Mouse (Mus musculus) embryonic fibroblast, embryonic 13.5 days (primary cell): ENCODE results near the gene Plekho1.

Experiments
- CTCF ChIP-seq: IDR thresholded peaks from 2 replicates; pipeline ENCODE4 v1.5.1; 2011; ENCODE audit warnings: mild to moderate bottlenecking, control low read depth, low read length, moderate library complexity, borderline replicate concordance; ENCODE audit not compliant: insufficient read depth
- POLR2A ChIP-seq: IDR thresholded peaks from 2 replicates; pipeline ENCODE4 v1.6.1; 2011; ENCODE audit warnings: low read depth, mild to moderate bottlenecking, control low read depth, low read length, moderate library complexity

- TF ChIP-seq POLR2A, result no peak
- no peak for TF ChIP-seq CTCF
Observed at GRCm38 (mm10) chr3:96038156-96038555, 42.4 kb upstream of the Plekho1 start.
